Comparison of ENCODE assay signal across 27 mouse cellular contexts in genomic region chr3:116705637-116706204, GRCm38 (mm10). TPM values are rescaled to one million over a fixed set of nuclear protein-coding genes. Genes with fewer than 3 reads are reported as not detected.
DNase-seq lines count a peak whose midpoint lies in the region; ATAC-seq and TF ChIP-seq lines count a peak whose summit lies in the region.
"Had no signal": no experiment of that assay in that cellular context is flagged by ENCODE, and none has a peak within 500 bp of the region (broad histone marks: within the 10 kb centered on the region; RNA-seq: fewer than 3 reads in every experiment).

No protein-coding gene starts in this region.

- 79% methylated on average over 1 of the region's 1 CpGs for WGBS in liver, embryonic 11.5 days
- 90% methylated on average over 1 of the region's 1 CpGs for whole genome bisulfite sequencing in liver, postnatal 0 days (ENCODE audit: insufficient replicate concordance)
- 77% methylated on average over 1 of the region's 1 CpGs for WGBS in liver, embryonic 15.5 days (ENCODE audit: insufficient replicate concordance)

- no peak for TF ChIP-seq CTCF in liver, postnatal 0 days (IDR thresholded peaks at IDR 0.05; ENCODE audit: low read depth)

- no peak for TF ChIP-seq EP300 in liver, postnatal 0 days (IDR thresholded peaks at IDR 0.05; ENCODE audit: low read depth)

- no peaks in the 10 kb centered on the region for H3K9me3 ChIP-seq in liver, embryonic 11.5 days (ENCODE audit: control insufficient read depth, low read length)
- no peaks in the 10 kb centered on the region for H3K9me3 ChIP-seq in liver, postnatal 0 days (ENCODE audit: low read length)
- H3K9me3 ChIP-seq in liver, embryonic 15.5 days (replicated peaks), result no peaks in the 10 kb centered on the region
- H3K9me3 ChIP-seq: hindbrain, embryonic 13.5 days had no signal

- ATAC-seq in liver, embryonic 11.5 days (replicated peaks; ENCODE audit: low FRiP score), result peak; percentile 58
- ATAC-seq in liver, postnatal 0 days, result no peak
- ATAC-seq in erythroblast, adult 5-6 weeks (replicated peaks; ENCODE audit: low FRiP score, poor library complexity, severe bottlenecking), result 0 out of 2 replicates have a peak, but pooled peaks have one; percentile 48
- peak; percentile 63 for ATAC-seq in liver, embryonic 15.5 days (ENCODE audit: insufficient read depth)
- peak; percentile 74 for ATAC-seq in megakaryocyte-erythroid progenitor cell, adult 5-6 weeks (replicated peaks; ENCODE audit: low FRiP score, low TSS enrichment, poor library complexity, severe bottlenecking)
- ATAC-seq: forebrain, embryonic 14.5 days; hindbrain, embryonic 16.5 days had no signal

- DNase-seq in liver, embryonic 11.5 days (ENCODE audit: low spot score), result no peak
- no peak for DNase-seq in liver, postnatal 0 days
- DNase-seq in embryo, embryonic 11 days, result no peak
- DNase-seq in heart, adult 18-20 months, result no peak
- DNase-seq in cerebellum, adult 8-10 months, result no peak
- DNase-seq: adrenal gland, adult 2 months; adrenal gland, postnatal 14 days; cerebellum, adult 11 months; cerebellum, adult 2 months; cerebellum, postnatal 10 days; cerebellum, postnatal 36 days; gastrocnemius, postnatal 36 days had no signal

- H3K4me2 ChIP-seq in liver, embryonic 11.5 days, result no peak overlapping the region
- H3K4me2 ChIP-seq in liver, postnatal 0 days (ENCODE audit: low read depth, low read length), result no peak overlapping the region
- H3K4me2 ChIP-seq in liver, embryonic 15.5 days, result no peak overlapping the region
- H3K4me2 ChIP-seq: heart, embryonic 11.5 days; hindbrain, embryonic 13.5 days had no signal

- H3K4me1 ChIP-seq in liver, embryonic 11.5 days (replicated peaks; ENCODE audit: control insufficient read depth, insufficient read depth, low read length), result peaks cover 4% of the 10 kb centered on the region
- peaks cover 10% of the 10 kb centered on the region for H3K4me1 ChIP-seq in liver, postnatal 0 days (ENCODE audit: insufficient read depth)
- H3K4me1 ChIP-seq in liver, embryonic 15.5 days (replicated peaks), result peaks cover 29% of the 10 kb centered on the region

- no peak overlapping the region for H3K27ac ChIP-seq in liver, embryonic 11.5 days (ENCODE audit: low read depth, low read length)
- H3K27ac ChIP-seq in liver, postnatal 0 days (ENCODE audit: low read depth), result no peak overlapping the region
- peak overlapping the region; percentile 2; the same call in 1 of the 2 replicates for H3K27ac ChIP-seq in liver, embryonic 15.5 days (replicated peaks)
- H3K27ac ChIP-seq: hindbrain, embryonic 13.5 days had no signal

- H3K27me3 ChIP-seq in liver, embryonic 11.5 days (replicated peaks; ENCODE audit: control insufficient read depth, insufficient read depth, low read length), result no peaks in the 10 kb centered on the region
- H3K27me3 ChIP-seq in liver, postnatal 0 days (ENCODE audit: insufficient read depth, low read length), result no peaks in the 10 kb centered on the region
- no peaks in the 10 kb centered on the region for H3K27me3 ChIP-seq in liver, embryonic 15.5 days
- H3K27me3 ChIP-seq: hindbrain, embryonic 13.5 days had no signal

- no peak overlapping the region for H3K9ac ChIP-seq in liver, embryonic 11.5 days (ENCODE audit: low read depth, low read length)
- no peak overlapping the region for H3K9ac ChIP-seq in liver, postnatal 0 days (replicated peaks)
- H3K9ac ChIP-seq in liver, embryonic 15.5 days, result no peak overlapping the region
- H3K9ac ChIP-seq: hindbrain, embryonic 13.5 days had no signal

- H3K4me3 ChIP-seq in liver, embryonic 11.5 days (ENCODE audit: low read depth, low read length), result no peak overlapping the region
- H3K4me3 ChIP-seq in liver, postnatal 0 days (ENCODE audit: low read depth, low read length), result no peak overlapping the region
- H3K4me3 ChIP-seq in liver, embryonic 15.5 days (replicated peaks), result no peak overlapping the region
- H3K4me3 ChIP-seq: hindbrain, embryonic 13.5 days had no signal

- no peaks in the 10 kb centered on the region; the same call in none of the 2 replicates for H3K36me3 ChIP-seq in liver, embryonic 11.5 days (ENCODE audit: control insufficient read depth, insufficient read depth, low read length)
- H3K36me3 ChIP-seq in liver, postnatal 0 days (replicated peaks; ENCODE audit: insufficient read depth, low read length), result peaks cover 6% of the 10 kb centered on the region; the same call in 1 of the 2 replicates
- peaks cover 22% of the 10 kb centered on the region; the same call in 1 of the 2 replicates for H3K36me3 ChIP-seq in liver, embryonic 15.5 days (replicated peaks)
- H3K36me3 ChIP-seq: hindbrain, embryonic 13.5 days had no signal

RNA-seq across cellular contexts. Expression of gene Slc35a3, which starts 6.9 kb away (rescaled TPM):
- 20.0 TPM in 2 replicates for polyA plus RNA-seq in liver, embryonic 11.5 days (2014; fragmentation: Nextera tagmentation; extraction: Ambion mirVana)
- polyA plus RNA-seq in liver, postnatal 0 days (2015; fragmentation: Nextera tagmentation; extraction: Ambion mirVana), result 6.0 and 7.5 TPM in 2 replicates
- 10.7 and 21.3 TPM in 2 replicates for total RNA-seq in erythroblast, adult 5-6 weeks (2015; ENCODE audit: low replicate concordance)
- 16.0 and 17.1 TPM in 2 replicates for total RNA-seq in erythroblast, adult 5-6 weeks (2017; ENCODE audit: low replicate concordance)
- 7.7 and 8.4 TPM in 2 replicates for polyA plus RNA-seq in liver, embryonic 15.5 days (2015; fragmentation: Nextera tagmentation; extraction: Ambion mirVana)
- total RNA-seq in megakaryocyte-erythroid progenitor cell, adult 5-6 weeks (2014; fragmentation: Nextera tagmentation), result 25.2 and 29.4 TPM in 2 replicates
- 42.7 and 67.3 TPM in 2 replicates for total RNA-seq in megakaryocyte-erythroid progenitor cell, adult 5-6 weeks (2017)
- 10 to 100 TPM; 10.7 to 11.1 TPM for total RNA-seq in heart, adult 18-20 months (2021)

RNA-seq across cellular contexts. Expression of gene Gm43191, which starts 24.7 kb away (rescaled TPM):
- polyA plus RNA-seq in liver, embryonic 11.5 days (2014; fragmentation: Nextera tagmentation; extraction: Ambion mirVana), result 0.30 TPM in 1 of 2 replicates, not detected in the other
- polyA plus RNA-seq in liver, postnatal 0 days (2015; fragmentation: Nextera tagmentation; extraction: Ambion mirVana), result not detected in 2 replicates
- not detected in 2 replicates for total RNA-seq in erythroblast, adult 5-6 weeks (2015; ENCODE audit: low replicate concordance)
- 3.5 TPM in 1 of 2 replicates, not detected in the other for total RNA-seq in erythroblast, adult 5-6 weeks (2017; ENCODE audit: low replicate concordance)
- not detected in 2 replicates for polyA plus RNA-seq in liver, embryonic 15.5 days (2015; fragmentation: Nextera tagmentation; extraction: Ambion mirVana)
- total RNA-seq in megakaryocyte-erythroid progenitor cell, adult 5-6 weeks (2014; fragmentation: Nextera tagmentation), result not detected in 2 replicates
- not detected in 2 replicates for total RNA-seq in megakaryocyte-erythroid progenitor cell, adult 5-6 weeks (2017)
- total RNA-seq in heart, adult 18-20 months (2021), result not detected
- total RNA-seq: adrenal gland, adult 2 months; adrenal gland, postnatal 14 days; gastrocnemius, postnatal 36 days; granulocyte monocyte progenitor cell, adult 5-6 weeks; hematopoietic stem cell, adult 5-6 weeks had no signal
- polyA plus RNA-seq: adrenal gland, adult 2 months; cerebellum, adult 2 months; cortical plate, adult 2 months; embryonic facial prominence, embryonic 11.5 days; embryonic facial prominence, embryonic 14.5 days; forebrain, embryonic 11.5 days; forebrain, embryonic 14.5 days; heart, embryonic 11.5 days; heart, embryonic 14.5 days; heart, postnatal 0 days; hindbrain, embryonic 16.5 days had no signal

RNA-seq across cellular contexts. Expression of gene Mfsd14a, which starts 43.2 kb away (rescaled TPM):
- 67.4 and 75.0 TPM in 2 replicates for polyA plus RNA-seq in liver, embryonic 11.5 days (2014; fragmentation: Nextera tagmentation; extraction: Ambion mirVana)
- polyA plus RNA-seq in liver, postnatal 0 days (2015; fragmentation: Nextera tagmentation; extraction: Ambion mirVana), result 28.2 and 30.5 TPM in 2 replicates
- 27.6 and 28.4 TPM in 2 replicates for total RNA-seq in erythroblast, adult 5-6 weeks (2015; ENCODE audit: low replicate concordance)
- 12.5 and 16.7 TPM in 2 replicates for total RNA-seq in erythroblast, adult 5-6 weeks (2017; ENCODE audit: low replicate concordance)
- 33.3 and 34.9 TPM in 2 replicates for polyA plus RNA-seq in liver, embryonic 15.5 days (2015; fragmentation: Nextera tagmentation; extraction: Ambion mirVana)
- total RNA-seq in megakaryocyte-erythroid progenitor cell, adult 5-6 weeks (2014; fragmentation: Nextera tagmentation), result 50.7 and 53.6 TPM in 2 replicates
- 83.2 and 95.4 TPM in 2 replicates for total RNA-seq in megakaryocyte-erythroid progenitor cell, adult 5-6 weeks (2017)
- 10 to 100 TPM; 15.9 to 18.4 TPM for total RNA-seq in heart, adult 18-20 months (2021)
